Mouse (Mus musculus): ENCODE results near the gene Rps11. TPM values are rescaled to one million over a fixed set of nuclear protein-coding genes. Genes with fewer than 3 reads are reported as not detected.
A peak's percentile ranks its signal among the peaks of the same experiment; 100 is the strongest.
"Not testable (repeated sequence)": the region's sequence is repeated elsewhere in the genome, so short reads cannot be mapped to it uniquely, and the experiment has no call there.

Gene Rps11
- polyA plus RNA-seq, 1 experiment: 310 TPM

DNA sequence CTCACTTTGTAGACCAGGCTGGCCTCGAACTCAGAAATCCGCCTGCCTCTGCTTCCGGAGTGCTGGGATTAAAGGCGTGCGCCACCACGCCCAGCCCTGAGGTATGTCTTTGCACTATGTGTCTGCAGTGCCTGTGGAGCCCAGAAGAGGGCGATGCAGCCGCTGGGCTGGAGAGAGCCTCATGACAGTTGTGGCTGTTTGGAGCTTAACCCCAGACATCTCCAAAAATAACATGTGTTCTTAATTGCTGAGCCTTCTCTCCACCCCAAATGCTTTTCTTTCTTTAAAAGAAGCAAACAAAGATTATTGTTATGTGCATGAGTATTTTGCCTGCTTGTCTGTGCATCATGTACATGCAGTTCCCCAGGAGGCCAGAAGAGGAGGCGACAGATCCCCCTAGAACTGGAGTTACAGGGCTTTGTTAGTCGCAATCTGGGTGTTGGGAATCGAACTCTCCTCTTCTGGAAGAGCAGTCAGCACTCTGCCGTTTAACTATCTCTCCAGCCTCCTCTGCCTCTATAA lies 30.8 kb upstream of the Rps11 start:
- H3K27ac ChIP-seq (ENCODE audit: insufficient read depth, low read depth, low read length): no peak overlapping the region
- peak overlapping the region; percentile 6; the same call in 1 of the 2 replicates for H3K4me3 ChIP-seq (ENCODE audit: insufficient read depth, low read depth, low read length)
- WGBS: 71% methylated on average over 12 of the region's 12 CpGs
- TF ChIP-seq POLR2A (IDR thresholded peaks at IDR 0.05; ENCODE audit: low read depth, low read length): no peak
- TF ChIP-seq CTCF (conservative IDR thresholded peaks at IDR 0.05; ENCODE audit: insufficient read depth, insufficient read length, low read depth, low read length): peak; percentile 52
- DNase-seq: peak; percentile 61
- H3K27me3 ChIP-seq (replicated peaks; ENCODE audit: control insufficient read depth, insufficient read depth, low read length): no peaks in the 10 kb centered on the region
- no peaks in the 10 kb centered on the region for H3K4me1 ChIP-seq (ENCODE audit: control insufficient read depth, insufficient read depth, low read length)
- no peaks in the 10 kb centered on the region for H3K36me3 ChIP-seq (ENCODE audit: control insufficient read depth, insufficient read depth, low read length)

DNA sequence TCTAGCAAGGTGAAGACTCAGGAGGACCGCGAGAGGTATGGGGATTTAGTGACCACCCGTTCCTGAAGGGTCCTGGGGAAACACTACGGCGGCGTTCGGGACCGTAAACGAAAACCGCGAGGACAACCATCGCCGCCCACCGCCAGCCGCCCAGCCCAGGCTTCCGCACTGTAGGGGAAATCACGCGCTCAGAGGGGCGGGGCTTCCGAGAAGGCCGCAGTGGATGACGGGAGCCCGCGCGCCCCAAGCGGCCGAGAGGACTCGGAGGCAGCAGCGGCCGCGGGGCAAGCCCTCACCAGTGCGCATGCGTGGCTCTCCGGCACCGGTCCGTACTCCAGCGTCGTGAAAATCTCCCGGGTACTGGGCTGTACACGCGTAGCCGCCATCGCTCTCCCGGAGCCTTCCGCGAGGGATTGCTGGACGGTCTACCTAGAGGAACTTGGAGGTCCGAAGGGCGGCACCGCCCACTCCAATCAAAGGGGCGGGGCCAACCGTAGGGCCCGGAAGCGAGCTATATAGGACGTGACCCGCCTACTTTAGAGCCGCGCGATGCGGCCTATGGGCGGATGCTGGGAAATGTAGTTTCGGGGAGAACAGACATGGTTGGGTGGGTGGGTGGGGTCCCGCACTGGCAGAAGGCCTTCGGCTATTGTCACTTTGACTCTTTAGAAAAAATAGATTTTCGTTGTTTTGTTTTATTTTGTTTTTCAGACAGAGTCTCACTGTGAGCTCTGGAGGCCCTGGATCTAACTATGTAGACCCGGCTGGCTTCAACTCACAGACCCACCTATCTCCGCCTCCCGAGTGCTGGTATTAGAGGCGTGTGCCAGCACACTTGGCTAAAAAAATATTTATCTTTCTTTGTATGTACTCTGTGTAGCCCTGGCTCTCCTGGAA lies 30.1 kb upstream of the Rps11 start, which contains the start of the genes Pih1d1 and Aldh16a1:
Gene Pih1d1 (plus strand): TSS at position 208 of the 897 bp plus-strand sequence.
Gene Aldh16a1 (minus strand): TSS at position 489 of the 897 bp plus-strand sequence.
- peak; percentile 74 for TF ChIP-seq POLR2A (IDR thresholded peaks at IDR 0.05; ENCODE audit: low read depth, low read length)
- peak; percentile 50 for TF ChIP-seq CTCF (conservative IDR thresholded peaks at IDR 0.05; ENCODE audit: insufficient read depth, insufficient read length, low read depth, low read length)
- 2% methylated on average over 69 of the region's 69 CpGs for WGBS

GRCm38 (mm10) chr7:45153586-45153985 lies 29.3 kb upstream of the Rps11 start:
- peaks cover 2% of the 10 kb centered on the region; the same call in 1 of the 2 replicates for H3K4me1 ChIP-seq (ENCODE audit: control insufficient read depth, insufficient read depth, low read length)
- TF ChIP-seq CTCF (conservative IDR thresholded peaks at IDR 0.05; ENCODE audit: insufficient read depth, insufficient read length, low read depth, low read length) (no peak), POLR2A (IDR thresholded peaks at IDR 0.05; ENCODE audit: low read depth, low read length) (no peak)
- under 1% methylated on average over 5 of the region's 5 CpGs for WGBS
- peak overlapping the region; percentile 96 for H3K27ac ChIP-seq (ENCODE audit: insufficient read depth, low read depth, low read length)
- no peak for DNase-seq
- no peaks in the 10 kb centered on the region for H3K36me3 ChIP-seq (ENCODE audit: control insufficient read depth, insufficient read depth, low read length)
- no peaks in the 10 kb centered on the region for H3K27me3 ChIP-seq (replicated peaks; ENCODE audit: control insufficient read depth, insufficient read depth, low read length)
- peak overlapping the region; percentile 82 for H3K4me3 ChIP-seq (ENCODE audit: insufficient read depth, low read depth, low read length)

More for the DNA sequence above, 30.1 kb upstream of the Rps11 start, which contains the start of the genes Pih1d1 and Aldh16a1:
- H3K27me3 ChIP-seq (replicated peaks; ENCODE audit: control insufficient read depth, insufficient read depth, low read length): no peaks in the 10 kb centered on the region
- peak within 1 kb of the TSS; percentile 96 for H3K27ac ChIP-seq (ENCODE audit: insufficient read depth, low read depth, low read length)
- DNase-seq: peak; percentile 98
- H3K4me1 ChIP-seq (ENCODE audit: control insufficient read depth, insufficient read depth, low read length): no peaks in the 10 kb centered on the region
- peak within 1 kb of the TSS; percentile 82 for H3K4me3 ChIP-seq (ENCODE audit: insufficient read depth, low read depth, low read length)
- no peaks in the 10 kb centered on the region for H3K36me3 ChIP-seq (ENCODE audit: control insufficient read depth, insufficient read depth, low read length)

DNA sequence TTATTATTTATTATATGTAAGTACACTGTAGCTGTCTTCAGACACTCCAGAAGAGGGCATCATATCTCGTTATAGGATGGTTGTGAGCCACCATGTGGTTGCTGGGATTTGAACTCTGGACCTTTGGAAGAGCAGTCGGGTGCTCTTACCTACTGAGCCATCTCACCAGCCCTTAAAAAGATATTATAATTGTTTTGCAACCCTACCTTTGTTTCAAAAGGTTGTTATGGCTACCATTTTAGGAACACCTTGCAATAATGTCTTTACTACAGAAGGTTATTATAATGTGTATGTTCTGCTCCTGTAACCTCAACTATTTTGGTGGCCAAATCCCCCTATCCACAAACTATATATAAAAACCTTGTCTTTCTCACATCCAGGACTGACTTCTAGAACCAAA lies 28.8 kb upstream of the Rps11 start:
- 63% methylated on average over 2 of the region's 2 CpGs for WGBS
- not testable (repeated sequence) for H3K4me1 ChIP-seq (ENCODE audit: control insufficient read depth, insufficient read depth, low read length); H3K36me3 ChIP-seq (ENCODE audit: control insufficient read depth, insufficient read depth, low read length); DNase-seq; H3K27ac ChIP-seq (ENCODE audit: insufficient read depth, low read depth, low read length); H3K27me3 ChIP-seq (replicated peaks; ENCODE audit: control insufficient read depth, insufficient read depth, low read length); H3K4me3 ChIP-seq (ENCODE audit: insufficient read depth, low read depth, low read length)

- no peaks in the 10 kb centered on the region for H3K36me3 ChIP-seq (ENCODE audit: control insufficient read depth, insufficient read depth, low read length)
- peak; percentile 65 for DNase-seq
- H3K4me3 ChIP-seq (ENCODE audit: insufficient read depth, low read depth, low read length): no peak overlapping the region
- no peaks in the 10 kb centered on the region for H3K27me3 ChIP-seq (replicated peaks; ENCODE audit: control insufficient read depth, insufficient read depth, low read length)
- WGBS: 48% methylated on average over 11 of the region's 11 CpGs
- H3K27ac ChIP-seq (ENCODE audit: insufficient read depth, low read depth, low read length): peak overlapping the region; percentile 61
- H3K4me1 ChIP-seq (ENCODE audit: control insufficient read depth, insufficient read depth, low read length): peaks cover 15% of the 10 kb centered on the region; the same call in 1 of the 2 replicates
- TF ChIP-seq CTCF (conservative IDR thresholded peaks at IDR 0.05; ENCODE audit: insufficient read depth, insufficient read length, low read depth, low read length): no peak
- no peak for TF ChIP-seq POLR2A (IDR thresholded peaks at IDR 0.05; ENCODE audit: low read depth, low read length)
These were observed 27.1 kb upstream of the Rps11 start for GRCm38 (mm10) chr7:45151303-45151702.

- no peaks in the 10 kb centered on the region; the same call in 1 of the 2 replicates for H3K36me3 ChIP-seq (ENCODE audit: control insufficient read depth, insufficient read depth, low read length)
- H3K27me3 ChIP-seq (replicated peaks; ENCODE audit: control insufficient read depth, insufficient read depth, low read length): no peaks in the 10 kb centered on the region
- H3K4me3 ChIP-seq (ENCODE audit: insufficient read depth, low read depth, low read length): no peak overlapping the region
- WGBS: 59% methylated on average over 4 of the region's 4 CpGs
- peak overlapping the region; percentile 61 for H3K27ac ChIP-seq (ENCODE audit: insufficient read depth, low read depth, low read length)
- H3K4me1 ChIP-seq (ENCODE audit: control insufficient read depth, insufficient read depth, low read length): peaks cover 15% of the 10 kb centered on the region; the same call in 1 of the 2 replicates
- no peak for DNase-seq
- TF ChIP-seq CTCF (conservative IDR thresholded peaks at IDR 0.05; ENCODE audit: insufficient read depth, insufficient read length, low read depth, low read length) (no peak), POLR2A (IDR thresholded peaks at IDR 0.05; ENCODE audit: low read depth, low read length) (no peak)
These were observed 26.1 kb upstream of the Rps11 start for GRCm38 (mm10) chr7:45150321-45150720.

GRCm38 (mm10) chr7:45149545-45149944 lies 25.3 kb upstream of the Rps11 start:
- H3K4me3 ChIP-seq (ENCODE audit: insufficient read depth, low read depth, low read length): no peak overlapping the region
- H3K27ac ChIP-seq (ENCODE audit: insufficient read depth, low read depth, low read length): peak overlapping the region; percentile 5
- WGBS: 73% methylated on average over 6 of the region's 6 CpGs
- TF ChIP-seq CTCF (conservative IDR thresholded peaks at IDR 0.05; ENCODE audit: insufficient read depth, insufficient read length, low read depth, low read length) (no peak), POLR2A (IDR thresholded peaks at IDR 0.05; ENCODE audit: low read depth, low read length) (no peak)
- no peaks in the 10 kb centered on the region; the same call in 1 of the 2 replicates for H3K36me3 ChIP-seq (ENCODE audit: control insufficient read depth, insufficient read depth, low read length)
- DNase-seq: peak; percentile 38
- peaks cover 15% of the 10 kb centered on the region; the same call in 1 of the 2 replicates for H3K4me1 ChIP-seq (ENCODE audit: control insufficient read depth, insufficient read depth, low read length)
- H3K27me3 ChIP-seq (replicated peaks; ENCODE audit: control insufficient read depth, insufficient read depth, low read length): no peaks in the 10 kb centered on the region

Measured in kidney, adult 2 months (tissue).